Mouse (Mus musculus): Measurements from ENCODE around the gene Emilin2. TPM values are rescaled to one million over a fixed set of nuclear protein-coding genes. Genes with fewer than 3 reads are reported as not detected.

The Emilin2 gene
- polyA plus RNA-seq, 1 experiment from 2014 or later = 24.9 TPM

- ATAC-seq (ENCODE audit: low read depth) = no peak
- DNase-seq = no peak
- H3K9ac ChIP-seq = peak overlapping the region; percentile 55
- no peak overlapping the region for H3K4me3 ChIP-seq (replicated peaks)
- H3K27ac ChIP-seq = peak overlapping the region; percentile 90
- WGBS (ENCODE audit: insufficient replicate concordance) = 20% methylated on average over 6 of the region's 6 CpGs
- H3K36me3 ChIP-seq = no peaks in the 10 kb centered on the region
- H3K4me2 ChIP-seq = peak overlapping the region; percentile 34
- H3K27me3 ChIP-seq = no peaks in the 10 kb centered on the region
- H3K4me1 ChIP-seq (replicated peaks) = peaks cover 98% of the 10 kb centered on the region
- H3K9me3 ChIP-seq (replicated peaks) = no peaks in the 10 kb centered on the region
Measured at GRCm38 (mm10) chr17:71263136-71263535, 48.6 kb downstream of the Emilin2 start.

DNA sequence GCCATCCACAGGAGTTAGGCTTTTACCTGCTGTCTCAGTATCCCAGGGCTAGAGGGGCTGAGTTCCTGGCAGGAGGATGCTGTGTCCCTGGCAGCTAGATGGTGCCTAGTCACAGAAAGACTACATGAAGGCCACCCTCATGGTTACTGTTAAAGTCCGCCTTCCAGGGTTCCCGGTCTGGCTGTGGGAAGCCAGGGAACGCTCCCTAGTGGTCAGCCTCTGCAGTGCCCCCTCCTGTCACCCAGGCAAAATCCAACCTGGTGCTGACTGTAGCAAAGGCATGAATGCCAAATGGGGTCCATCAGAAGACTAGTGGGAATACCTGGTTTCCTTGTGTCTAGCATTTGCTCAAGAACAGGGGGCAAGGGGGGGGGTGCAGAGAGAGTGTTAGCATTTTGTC is 51.1 kb downstream of the Emilin2 start:
- Histone ChIP-seq H3K9me3 (replicated peaks) (no peaks in the 10 kb centered on the region), H3K36me3 (peaks cover 9% of the 10 kb centered on the region), H3K4me2 (peak overlapping the region; percentile 66), H3K27ac (peak overlapping the region; percentile 90), H3K9ac (peak overlapping the region; percentile 54; the same call in 1 of the 2 replicates), H3K4me1 (replicated peaks) (peaks cover 100% of the 10 kb centered on the region), H3K27me3 (no peaks in the 10 kb centered on the region), H3K4me3 (replicated peaks) (no peak overlapping the region)
- DNase-seq (no peak), ATAC-seq (ENCODE audit: low read depth) (no peak)
- 55% methylated on average over 3 of the region's 3 CpGs for WGBS (ENCODE audit: insufficient replicate concordance)

DNA sequence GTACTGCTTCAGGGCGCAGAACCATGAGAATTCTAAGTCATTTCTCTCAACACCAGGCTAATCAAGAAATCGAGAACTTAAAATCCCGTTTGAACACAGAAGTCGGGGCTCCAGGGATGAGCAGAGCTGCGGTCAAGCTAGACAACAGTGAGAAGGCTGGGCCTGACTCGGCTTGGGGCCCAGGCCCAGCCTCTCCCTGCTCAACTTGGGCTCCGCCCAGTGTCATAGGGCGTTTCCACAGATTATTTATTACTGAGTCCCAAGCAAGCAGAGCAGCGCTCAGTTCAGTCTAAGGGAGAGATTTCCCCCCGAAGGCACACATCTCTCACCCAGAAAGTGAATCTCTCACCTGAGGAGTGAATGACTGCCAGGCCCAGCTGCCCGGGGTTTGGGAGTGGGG is 52.1 kb downstream of the Emilin2 start:
- H3K9ac ChIP-seq = peak overlapping the region; percentile 54
- WGBS (ENCODE audit: insufficient replicate concordance) = 33% methylated on average over 11 of the region's 11 CpGs
- DNase-seq (no peak), ATAC-seq (ENCODE audit: low read depth) (peak; percentile 91)
- peak overlapping the region; percentile 66 for H3K4me2 ChIP-seq
- H3K4me1 ChIP-seq (replicated peaks) = peaks cover 98% of the 10 kb centered on the region
- H3K9me3 ChIP-seq (replicated peaks) = no peaks in the 10 kb centered on the region
- H3K36me3 ChIP-seq = peaks cover 19% of the 10 kb centered on the region
- H3K27ac ChIP-seq = peak overlapping the region; percentile 90
- H3K4me3 ChIP-seq (replicated peaks) = peak overlapping the region; percentile 37
- no peaks in the 10 kb centered on the region for H3K27me3 ChIP-seq

DNA sequence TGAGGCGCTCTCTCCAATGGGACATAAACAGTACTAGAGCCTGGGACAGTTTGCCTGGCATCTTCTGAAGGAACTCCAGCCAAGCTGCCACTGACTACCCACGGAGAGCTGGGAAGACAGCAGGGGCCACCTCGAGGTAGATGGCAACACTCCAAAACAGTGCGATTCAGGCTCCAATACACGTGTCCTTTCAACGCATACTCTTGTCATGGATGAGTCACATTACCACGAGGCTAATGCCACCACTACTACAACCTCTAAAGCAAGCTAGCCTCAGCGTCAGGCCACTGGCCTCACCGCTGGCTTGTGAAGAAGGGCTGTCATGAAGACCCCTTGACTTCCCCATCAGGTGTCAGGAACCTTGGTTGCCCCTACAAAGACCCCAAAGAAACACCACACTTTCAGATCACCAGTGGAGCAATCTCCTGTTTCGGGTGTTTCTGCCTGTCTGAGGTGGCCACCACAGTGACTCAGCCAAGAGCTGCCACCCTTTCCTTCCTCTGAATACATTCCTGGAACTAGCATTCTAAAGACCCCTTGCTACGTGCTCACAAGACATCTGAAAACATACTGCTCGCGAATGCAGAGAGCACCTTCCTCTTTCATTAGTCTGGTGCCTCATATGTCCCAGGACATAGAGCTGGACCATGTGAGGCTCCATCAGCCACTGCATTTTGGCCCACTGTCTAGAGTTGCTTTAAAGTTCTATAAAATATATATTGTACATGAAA is 54.8 kb downstream of the Emilin2 start:
- Histone ChIP-seq H3K27ac (peak overlapping the region; percentile 90), H3K9me3 (replicated peaks) (no peaks in the 10 kb centered on the region), H3K27me3 (no peaks in the 10 kb centered on the region), H3K4me2 (0 out of 2 replicates have a peak overlapping the region, but pooled peaks have one; percentile 17), H3K9ac (peak overlapping the region; percentile 44), H3K4me1 (replicated peaks) (peaks cover 94% of the 10 kb centered on the region), H3K36me3 (peaks cover 46% of the 10 kb centered on the region), H3K4me3 (replicated peaks) (no peak overlapping the region)
- ATAC-seq (ENCODE audit: low read depth) = no peak
- 50% methylated on average over 13 of the region's 13 CpGs for WGBS (ENCODE audit: insufficient replicate concordance)
- DNase-seq = no peak

DNA sequence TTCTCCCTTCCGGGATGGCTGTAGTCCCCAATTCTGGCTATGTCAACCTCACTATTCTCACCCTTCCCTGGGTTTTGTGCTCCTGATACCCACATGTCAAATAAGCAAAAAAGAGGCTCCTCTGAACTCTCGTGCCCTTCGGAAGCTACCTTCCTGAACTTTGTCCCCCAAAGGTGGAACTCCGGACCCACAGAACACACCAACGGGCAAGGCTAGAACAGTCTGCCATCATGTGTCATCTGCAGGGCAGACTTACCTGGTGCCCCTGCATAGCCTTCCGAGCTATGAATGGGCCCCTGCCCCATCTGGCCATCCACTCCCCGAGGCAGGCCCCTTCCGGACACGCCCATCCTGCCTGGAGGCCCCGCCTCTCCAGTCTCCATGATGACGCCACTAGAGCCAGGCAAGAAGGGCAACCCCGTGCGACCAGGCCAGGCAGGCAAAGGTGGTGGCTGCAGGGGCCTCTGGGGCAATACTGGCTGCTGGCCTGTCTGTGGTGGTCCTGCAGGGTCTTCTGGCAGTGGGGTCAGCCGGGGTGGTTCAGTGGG is 55.6 kb downstream of the Emilin2 start:
- Histone ChIP-seq H3K27ac (peak overlapping the region; percentile 90), H3K9ac (peak overlapping the region; percentile 44; the same call in 1 of the 2 replicates), H3K27me3 (no peaks in the 10 kb centered on the region), H3K4me3 (replicated peaks) (no peak overlapping the region), H3K9me3 (replicated peaks) (no peaks in the 10 kb centered on the region), H3K4me1 (replicated peaks) (peaks cover 92% of the 10 kb centered on the region), H3K4me2 (peak overlapping the region; percentile 17; the same call in 1 of the 2 replicates), H3K36me3 (peaks cover 54% of the 10 kb centered on the region)
- DNase-seq = peak; percentile 75
- peak; percentile 32 for ATAC-seq (ENCODE audit: low read depth)
- WGBS (ENCODE audit: insufficient replicate concordance) = 48% methylated on average over 14 of the region's 14 CpGs

GRCm38 (mm10) chr17:71254736-71255135 is 57.0 kb downstream of the Emilin2 start:
- DNase-seq (no peak), ATAC-seq (ENCODE audit: low read depth) (no peak)
- peaks cover 68% of the 10 kb centered on the region for H3K36me3 ChIP-seq
- H3K9ac ChIP-seq = peak overlapping the region; percentile 36; the same call in 1 of the 2 replicates
- H3K27ac ChIP-seq = peak overlapping the region; percentile 72
- H3K4me3 ChIP-seq (replicated peaks) = no peak overlapping the region
- H3K4me2 ChIP-seq = no peak overlapping the region
- no peaks in the 10 kb centered on the region for H3K9me3 ChIP-seq (replicated peaks)
- peaks cover 92% of the 10 kb centered on the region for H3K4me1 ChIP-seq (replicated peaks)
- no peaks in the 10 kb centered on the region for H3K27me3 ChIP-seq
- WGBS (ENCODE audit: insufficient replicate concordance) = 34% methylated on average over 6 of the region's 6 CpGs

GRCm38 (mm10) chr17:71254106-71254505 is 57.7 kb downstream of the Emilin2 start:
- Histone ChIP-seq H3K4me1 (replicated peaks) (peaks cover 91% of the 10 kb centered on the region), H3K9ac (peak overlapping the region; percentile 36), H3K27ac (peak overlapping the region; percentile 66), H3K36me3 (peaks cover 74% of the 10 kb centered on the region), H3K4me3 (replicated peaks) (no peak overlapping the region), H3K4me2 (no peak overlapping the region), H3K27me3 (no peaks in the 10 kb centered on the region), H3K9me3 (replicated peaks) (no peaks in the 10 kb centered on the region)
- no peak for ATAC-seq (ENCODE audit: low read depth)
- 75% methylated on average over 5 of the region's 5 CpGs for WGBS (ENCODE audit: insufficient replicate concordance)
- no peak for DNase-seq

- H3K4me1 ChIP-seq (replicated peaks) = peaks cover 87% of the 10 kb centered on the region
- WGBS (ENCODE audit: insufficient replicate concordance) = 90% methylated on average over 2 of the region's 2 CpGs
- H3K36me3 ChIP-seq = peaks cover 81% of the 10 kb centered on the region
- no peak for ATAC-seq (ENCODE audit: low read depth)
- no peak overlapping the region for H3K4me3 ChIP-seq (replicated peaks)
- no peaks in the 10 kb centered on the region for H3K27me3 ChIP-seq
- H3K9ac ChIP-seq = no peak overlapping the region
- no peak for DNase-seq
- H3K27ac ChIP-seq = peak overlapping the region; percentile 66
- no peak overlapping the region for H3K4me2 ChIP-seq
- H3K9me3 ChIP-seq (replicated peaks) = no peaks in the 10 kb centered on the region
Measured at GRCm38 (mm10) chr17:71253391-71253790, 58.4 kb downstream of the Emilin2 start.

GRCm38 (mm10) chr17:71252101-71252500 is 59.7 kb downstream of the Emilin2 start:
- Histone ChIP-seq H3K4me2 (no peak overlapping the region), H3K27ac (peak overlapping the region; percentile 73; the same call in 1 of the 2 replicates), H3K4me3 (replicated peaks) (no peak overlapping the region), H3K9me3 (replicated peaks) (no peaks in the 10 kb centered on the region), H3K4me1 (replicated peaks) (peaks cover 78% of the 10 kb centered on the region), H3K9ac (no peak overlapping the region), H3K27me3 (no peaks in the 10 kb centered on the region), H3K36me3 (peaks cover 94% of the 10 kb centered on the region)
- no peak for ATAC-seq (ENCODE audit: low read depth)
- no peak for DNase-seq
- WGBS (ENCODE audit: insufficient replicate concordance) = 88% methylated on average over 9 of the region's 9 CpGs

DNA sequence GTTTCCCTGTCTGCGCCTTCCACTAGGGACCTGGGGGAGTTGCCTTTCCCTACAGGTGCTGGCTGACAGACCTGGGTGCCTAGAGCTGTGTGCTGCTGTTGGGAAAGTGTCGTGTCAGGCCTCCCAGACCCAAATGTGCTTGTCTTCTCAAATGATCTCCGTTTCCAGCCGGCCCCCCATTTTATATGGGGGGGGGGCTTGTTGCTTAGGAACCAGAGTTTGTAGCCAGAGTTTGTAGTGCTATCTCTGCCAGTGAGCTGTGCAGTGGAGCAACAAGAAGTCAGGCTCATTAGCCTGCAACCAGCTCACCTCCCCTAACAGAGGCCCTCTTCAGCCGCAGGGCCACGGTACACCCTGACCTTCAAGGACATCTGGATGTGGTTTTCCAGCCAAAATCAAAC is 60.2 kb downstream of the Emilin2 start:
- Histone ChIP-seq H3K4me1 (replicated peaks) (peaks cover 73% of the 10 kb centered on the region), H3K27me3 (no peaks in the 10 kb centered on the region), H3K4me3 (replicated peaks) (no peak overlapping the region), H3K9me3 (replicated peaks) (no peaks in the 10 kb centered on the region), H3K9ac (no peak overlapping the region), H3K36me3 (peaks cover 99% of the 10 kb centered on the region), H3K4me2 (no peak overlapping the region), H3K27ac (peak overlapping the region; percentile 73)
- DNase-seq (no peak), ATAC-seq (ENCODE audit: low read depth) (no peak)
- 69% methylated on average over 6 of the region's 6 CpGs for WGBS (ENCODE audit: insufficient replicate concordance)

- Histone ChIP-seq H3K27ac (peak overlapping the region; percentile 73), H3K27me3 (no peaks in the 10 kb centered on the region), H3K36me3 (peaks cover 99% of the 10 kb centered on the region), H3K9ac (0 out of 2 replicates have a peak overlapping the region, but pooled peaks have one; percentile 15), H3K4me2 (no peak overlapping the region), H3K4me1 (replicated peaks) (peaks cover 67% of the 10 kb centered on the region), H3K9me3 (replicated peaks) (no peaks in the 10 kb centered on the region), H3K4me3 (replicated peaks) (no peak overlapping the region)
- 74% methylated on average over 16 of the region's 16 CpGs for WGBS (ENCODE audit: insufficient replicate concordance)
- ATAC-seq (ENCODE audit: low read depth) (peak; percentile 50), DNase-seq (no peak)
Measured at GRCm38 (mm10) chr17:71250819-71251600, 60.8 kb downstream of the Emilin2 start.
